Mouse (Mus musculus) midbrain, embryonic 13.5 days (tissue): ENCODE data around the gene Mrps21. TPM values are rescaled to one million over a fixed set of nuclear protein-coding genes. Genes with fewer than 3 reads are reported as not detected.
A peak's percentile ranks its signal among the peaks of the same experiment; 100 is the strongest.

Experiments used
- ATAC-seq: fragments of 200-750 bp; cut with Nextera tagmentation; 2 replicates; pipeline ENCODE4 v1.8.0; 2017; ENCODE audit warnings: mild to moderate bottlenecking, moderate TSS enrichment, moderate library complexity
- H3K27ac ChIP-seq: fragments of 300-500 bp; sonication (generic); 2 replicates; pipeline ENCODE4 v1.5.1; 2015; ENCODE audit warnings: inconsistent platforms, mild to moderate bottlenecking, moderate library complexity
- H3K27me3 ChIP-seq: fragments of 300-500 bp; sonication (generic); 2 replicates; pipeline ENCODE4 v1.6.1; 2015; ENCODE audit warnings: mild to moderate bottlenecking, inconsistent platforms
- H3K36me3 ChIP-seq: fragments of 300-500 bp; sonication (generic); 2 replicates; pipeline ENCODE4 v1.6.1; 2015; ENCODE audit warnings: mild to moderate bottlenecking, inconsistent platforms
- H3K4me1 ChIP-seq: fragments of 300-500 bp; sonication (generic); replicated peaks from 2 replicates; pipeline ENCODE4 v1.6.1; 2015; ENCODE audit warnings: inconsistent platforms
- H3K4me2 ChIP-seq: fragments of 300-500 bp; sonication (generic); replicated peaks from 2 replicates; pipeline ENCODE4 v1.6.1; 2015; ENCODE audit warnings: moderate library complexity, mild to moderate bottlenecking, inconsistent platforms
- H3K4me3 ChIP-seq: fragments of 300-500 bp; sonication (generic); replicated peaks from 2 replicates; pipeline ENCODE4 v1.5.1; 2015; ENCODE audit warnings: mild to moderate bottlenecking, inconsistent platforms
- H3K9ac ChIP-seq: fragments of 300-500 bp; sonication (generic); replicated peaks from 2 replicates; pipeline ENCODE4 v1.6.1; 2015; ENCODE audit warnings: mild to moderate bottlenecking, inconsistent platforms
- H3K9me3 ChIP-seq: fragments of 300-500 bp; sonication (generic); 2 replicates; pipeline ENCODE4 v1.6.1; 2016; ENCODE audit warnings: mild to moderate bottlenecking, inconsistent platforms
- WGBS: fragments of 180-500 bp; shearing (Covaris S2); methylation state at CpG from one replicate; pipeline ENCODE4 v1.1.7; 2015; 5-methylcytosine and 5-hydroxymethylcytosine counted together
- polyA plus RNA-seq: library from polyadenylated mRNA; unstranded; fragments of >200 nt; fragmentation: Nextera tagmentation; extraction: Ambion mirVana; gene quantifications from 2 replicates; pipeline ENCODE4 v1.2.1, GENCODE M21; 2015

Gene Mrps21
- polyA plus RNA-seq, 1 experiment from 2014 or later: 340 TPM

- no peak for ATAC-seq
Observed at GRCm38 (mm10) chr3:95826275-95826674, 45.0 kb downstream of the Mrps21 start.

GRCm38 (mm10) chr3:95820046-95821010 is 51.0 kb downstream of the Mrps21 start:
- peak; percentile 18 for ATAC-seq
- Histone ChIP-seq H3K4me2 (peak overlapping the region; percentile 60), H3K9ac (peak overlapping the region; percentile 74), H3K4me3 (peak overlapping the region; percentile 82), H3K27ac (peak overlapping the region; percentile 100), H3K27me3 (no peaks in the 10 kb centered on the region), H3K4me1 (peaks cover 31% of the 10 kb centered on the region), H3K9me3 (no peaks in the 10 kb centered on the region), H3K36me3 (no peaks in the 10 kb centered on the region)
- 43% methylated on average over 10 of the region's 10 CpGs for WGBS

More at GRCm38 (mm10) chr3:95826275-95826674, 45.0 kb downstream of the Mrps21 start:
- Histone ChIP-seq H3K4me2 (no peak overlapping the region), H3K9ac (no peak overlapping the region), H3K4me3 (no peak overlapping the region), H3K9me3 (no peaks in the 10 kb centered on the region; the same call in 1 of the 2 replicates), H3K4me1 (no peaks in the 10 kb centered on the region), H3K27ac (no peak overlapping the region), H3K27me3 (no peaks in the 10 kb centered on the region), H3K36me3 (peaks cover 37% of the 10 kb centered on the region)
- WGBS: 77% methylated on average over 2 of the region's 2 CpGs

GRCm38 (mm10) chr3:95819351-95819985 is 51.9 kb downstream of the Mrps21 start:
- WGBS: under 1% methylated on average over 49 of the region's 49 CpGs
- no peaks in the 10 kb centered on the region for H3K27me3 ChIP-seq
- peak overlapping the region; percentile 60 for H3K4me2 ChIP-seq
- H3K36me3 ChIP-seq: no peaks in the 10 kb centered on the region
- H3K4me1 ChIP-seq: peaks cover 33% of the 10 kb centered on the region
- peak overlapping the region; percentile 100 for H3K27ac ChIP-seq
- peak overlapping the region; percentile 82 for H3K4me3 ChIP-seq
- ATAC-seq: peak; percentile 98
- peak overlapping the region; percentile 74 for H3K9ac ChIP-seq
- no peaks in the 10 kb centered on the region for H3K9me3 ChIP-seq

- Histone ChIP-seq H3K9me3 (no peaks in the 10 kb centered on the region), H3K9ac (peak within 1 kb of the TSS; percentile 96), H3K27me3 (no peaks in the 10 kb centered on the region), H3K4me3 (peak within 1 kb of the TSS; percentile 82), H3K4me1 (peaks cover 33% of the 10 kb centered on the region), H3K4me2 (peak within 1 kb of the TSS; percentile 60), H3K27ac (peak within 1 kb of the TSS; percentile 100), H3K36me3 (no peaks in the 10 kb centered on the region)
- ATAC-seq: peak; percentile 68
- WGBS: under 1% methylated on average over 60 of the region's 60 CpGs
Observed at GRCm38 (mm10) chr3:95818571-95819288, 52.6 kb downstream of the Mrps21 start, which contains the start of gene Rprd2. Gene Rprd2, minus strand, starts transcription at chr3:95818863.

GRCm38 (mm10) chr3:95818026-95818511 is 53.2 kb downstream of the Mrps21 start:
- Histone ChIP-seq H3K27ac (peak overlapping the region; percentile 100), H3K4me3 (peak overlapping the region; percentile 82), H3K4me1 (peaks cover 33% of the 10 kb centered on the region), H3K27me3 (no peaks in the 10 kb centered on the region), H3K4me2 (peak overlapping the region; percentile 59), H3K9ac (peak overlapping the region; percentile 96), H3K9me3 (no peaks in the 10 kb centered on the region), H3K36me3 (no peaks in the 10 kb centered on the region)
- ATAC-seq: no peak
- 0% methylated on average over 21 of the region's 21 CpGs for WGBS

GRCm38 (mm10) chr3:95816681-95817080 is 54.6 kb downstream of the Mrps21 start:
- H3K4me3 ChIP-seq: peak overlapping the region; percentile 82; the same call in 1 of the 2 replicates
- no peaks in the 10 kb centered on the region for H3K27me3 ChIP-seq
- H3K36me3 ChIP-seq: peaks cover 4% of the 10 kb centered on the region; the same call in 1 of the 2 replicates
- H3K4me2 ChIP-seq: peak overlapping the region; percentile 59
- no peak for ATAC-seq
- peaks cover 33% of the 10 kb centered on the region for H3K4me1 ChIP-seq
- WGBS: 94% methylated on average over 3 of the region's 3 CpGs
- H3K27ac ChIP-seq: no peak overlapping the region
- H3K9ac ChIP-seq: 0 out of 2 replicates have a peak overlapping the region, but pooled peaks have one; percentile 3
- H3K9me3 ChIP-seq: no peaks in the 10 kb centered on the region

Other genes with a start within 250 kb of the Mrps21 start
- gene Ensa, start 246.5 kb downstream of the Mrps21 start, polyA plus RNA-seq: 116 TPM in 2 replicates
- gene Mcl1, start 212.7 kb downstream of the Mrps21 start, polyA plus RNA-seq: 46.9 and 56.3 TPM in 2 replicates
- gene Adamtsl4, start 183.6 kb downstream of the Mrps21 start, polyA plus RNA-seq: 0.68 and 1.9 TPM in 2 replicates
- 11.3 and 11.8 TPM in 2 replicates for gene Ecm1, start 131.9 kb downstream of the Mrps21 start, polyA plus RNA-seq
- gene Tars2, start 111.3 kb downstream of the Mrps21 start, polyA plus RNA-seq: 44.7 and 45.5 TPM in 2 replicates
- gene Rprd2, start 52.7 kb downstream of the Mrps21 start, polyA plus RNA-seq: 24.8 and 25.0 TPM in 2 replicates
- gene Prpf3, start 15.6 kb downstream of the Mrps21 start, polyA plus RNA-seq: 39.5 and 48.0 TPM in 2 replicates
- gene Ciart, start 10.7 kb upstream of the Mrps21 start, polyA plus RNA-seq: 3.2 and 4.8 TPM in 2 replicates
- 12.9 and 14.4 TPM in 2 replicates for gene BC028528, start 20.5 kb upstream of the Mrps21 start, polyA plus RNA-seq
- 32.6 and 33.8 TPM in 2 replicates for gene Aph1a, start 22.4 kb upstream of the Mrps21 start, polyA plus RNA-seq
- gene Car14, start 33.2 kb upstream of the Mrps21 start, polyA plus RNA-seq: 8.5 and 11.7 TPM in 2 replicates
- 218 and 242 TPM in 2 replicates for gene Anp32e, start 57.7 kb upstream of the Mrps21 start, polyA plus RNA-seq
- 61.2 and 77.0 TPM in 2 replicates for gene Plekho1, start 124.5 kb upstream of the Mrps21 start, polyA plus RNA-seq
- gene Vps45, start 186.9 kb upstream of the Mrps21 start, polyA plus RNA-seq: 63.7 and 67.4 TPM in 2 replicates
- gene Otud7b, start 233.0 kb upstream of the Mrps21 start, polyA plus RNA-seq: 10.2 and 11.4 TPM in 2 replicates